Mouse (Mus musculus): ENCODE data around the gene M6pr. TPM values are rescaled to one million over a fixed set of nuclear protein-coding genes. Genes with fewer than 3 reads are reported as not detected.
A peak's percentile ranks its signal among the peaks of the same experiment; 100 is the strongest.

The M6pr gene
- polyA plus RNA-seq, 1 experiment from 2014 or later, result 59.9 TPM

GRCm38 (mm10) chr6:122302121-122302520, 6.4 kb upstream of the M6pr start:
- H3K4me2 ChIP-seq, result no peak overlapping the region
- H3K4me3 ChIP-seq, result no peak overlapping the region
- no peak for ATAC-seq (ENCODE audit: low read depth)
- WGBS, result 41% methylated on average over 1 of the region's 1 CpGs
- H3K27ac ChIP-seq (replicated peaks), result no peak overlapping the region
- peaks cover 4% of the 10 kb centered on the region; the same call in 1 of the 2 replicates for H3K4me1 ChIP-seq (replicated peaks)
- no peaks in the 10 kb centered on the region for H3K9me3 ChIP-seq
- no peak overlapping the region for H3K9ac ChIP-seq
- no peaks in the 10 kb centered on the region for H3K36me3 ChIP-seq
- H3K27me3 ChIP-seq, result no peaks in the 10 kb centered on the region

- Histone ChIP-seq H3K27me3 (no peaks in the 10 kb centered on the region), H3K4me2 (no peak overlapping the region), H3K9me3 (no peaks in the 10 kb centered on the region), H3K9ac (no peak overlapping the region), H3K4me1 (replicated peaks) (0 out of 2 replicates have a peak, but pooled peaks cover 3% of the 10 kb centered on the region), H3K4me3 (no peak overlapping the region), H3K36me3 (no peaks in the 10 kb centered on the region), H3K27ac (replicated peaks) (no peak overlapping the region)
- ATAC-seq (ENCODE audit: low read depth), result no peak
- 87% methylated on average over 4 of the region's 4 CpGs for WGBS
Measured at GRCm38 (mm10) chr6:122302661-122303060, 5.9 kb upstream of the M6pr start.

GRCm38 (mm10) chr6:122303526-122303925, 5.0 kb upstream of the M6pr start:
- Histone ChIP-seq H3K4me2 (no peak overlapping the region), H3K27me3 (no peaks in the 10 kb centered on the region), H3K9ac (no peak overlapping the region), H3K27ac (replicated peaks) (no peak overlapping the region), H3K4me1 (replicated peaks) (peaks cover 4% of the 10 kb centered on the region; the same call in 1 of the 2 replicates), H3K4me3 (no peak overlapping the region), H3K36me3 (no peaks in the 10 kb centered on the region), H3K9me3 (no peaks in the 10 kb centered on the region)
- 81% methylated on average over 9 of the region's 9 CpGs for WGBS
- ATAC-seq (ENCODE audit: low read depth), result no peak

- peaks cover 6% of the 10 kb centered on the region for H3K4me1 ChIP-seq (replicated peaks)
- H3K9me3 ChIP-seq, result no peaks in the 10 kb centered on the region
- no peak for ATAC-seq (ENCODE audit: low read depth)
- no peak overlapping the region for H3K27ac ChIP-seq (replicated peaks)
- no peak overlapping the region for H3K9ac ChIP-seq
- no peaks in the 10 kb centered on the region for H3K36me3 ChIP-seq
- WGBS, result 42% methylated on average over 6 of the region's 6 CpGs
- no peak overlapping the region for H3K4me2 ChIP-seq
- H3K27me3 ChIP-seq, result no peaks in the 10 kb centered on the region
- H3K4me3 ChIP-seq, result no peak overlapping the region
Measured at GRCm38 (mm10) chr6:122304355-122304754, 4.2 kb upstream of the M6pr start.

GRCm38 (mm10) chr6:122304790-122305555, 3.5 kb upstream of the M6pr start:
- no peak overlapping the region for H3K9ac ChIP-seq

GRCm38 (mm10) chr6:122306707-122307106, 1.8 kb upstream of the M6pr start:
- no peaks in the 10 kb centered on the region for H3K9me3 ChIP-seq
- H3K36me3 ChIP-seq, result peaks cover 2% of the 10 kb centered on the region; the same call in 1 of the 2 replicates
- H3K27ac ChIP-seq (replicated peaks), result no peak overlapping the region
- H3K9ac ChIP-seq, result no peak overlapping the region
- peaks cover 27% of the 10 kb centered on the region for H3K4me1 ChIP-seq (replicated peaks)
- H3K4me3 ChIP-seq, result no peak overlapping the region
- 86% methylated on average over 4 of the region's 4 CpGs for WGBS
- H3K27me3 ChIP-seq, result no peaks in the 10 kb centered on the region
- no peak for ATAC-seq (ENCODE audit: low read depth)
- no peak overlapping the region for H3K4me2 ChIP-seq

More at GRCm38 (mm10) chr6:122304790-122305555, 3.5 kb upstream of the M6pr start:
- H3K4me1 ChIP-seq (replicated peaks), result peaks cover 12% of the 10 kb centered on the region
- H3K4me2 ChIP-seq, result no peak overlapping the region
- H3K36me3 ChIP-seq, result no peaks in the 10 kb centered on the region
- WGBS, result 80% methylated on average over 12 of the region's 12 CpGs
- H3K4me3 ChIP-seq, result no peak overlapping the region
- H3K9me3 ChIP-seq, result no peaks in the 10 kb centered on the region
- H3K27me3 ChIP-seq, result no peaks in the 10 kb centered on the region
- ATAC-seq (ENCODE audit: low read depth), result no peak
- H3K27ac ChIP-seq (replicated peaks), result no peak overlapping the region

- H3K27ac ChIP-seq (replicated peaks), result no peak overlapping the region
- H3K9me3 ChIP-seq, result no peaks in the 10 kb centered on the region
- H3K9ac ChIP-seq, result no peak overlapping the region
- 61% methylated on average over 6 of the region's 6 CpGs for WGBS
- peak overlapping the region; percentile 75; the same call in 1 of the 2 replicates for H3K4me3 ChIP-seq
- H3K4me2 ChIP-seq, result peak overlapping the region; percentile 29
- peaks cover 27% of the 10 kb centered on the region for H3K4me1 ChIP-seq (replicated peaks)
- peaks cover 14% of the 10 kb centered on the region for H3K36me3 ChIP-seq
- H3K27me3 ChIP-seq, result no peaks in the 10 kb centered on the region
- peak; percentile 44 for ATAC-seq (ENCODE audit: low read depth)
Measured at GRCm38 (mm10) chr6:122308136-122308504, 400 bp upstream of the M6pr start.

- Histone ChIP-seq H3K27me3 (no peaks in the 10 kb centered on the region), H3K4me3 (peak overlapping the region; percentile 75), H3K27ac (replicated peaks) (peak overlapping the region; percentile 82; the same call in 1 of the 2 replicates), H3K4me2 (peak overlapping the region; percentile 85), H3K9ac (peak overlapping the region; percentile 89), H3K9me3 (no peaks in the 10 kb centered on the region), H3K36me3 (peaks cover 27% of the 10 kb centered on the region), H3K4me1 (replicated peaks) (peaks cover 27% of the 10 kb centered on the region)
- ATAC-seq (ENCODE audit: low read depth), result no peak
- WGBS, result 13% methylated on average over 11 of the region's 11 CpGs
Measured at GRCm38 (mm10) chr6:122309446-122309960, 983 bp downstream of the M6pr start.

- ATAC-seq (ENCODE audit: low read depth), result no peak
- peaks cover 36% of the 10 kb centered on the region for H3K36me3 ChIP-seq
- H3K9ac ChIP-seq, result peak overlapping the region; percentile 89
- 77% methylated on average over 5 of the region's 5 CpGs for WGBS
- peak overlapping the region; percentile 75; the same call in 1 of the 2 replicates for H3K4me3 ChIP-seq
- no peaks in the 10 kb centered on the region for H3K27me3 ChIP-seq
- no peak overlapping the region for H3K27ac ChIP-seq (replicated peaks)
- peak overlapping the region; percentile 85 for H3K4me2 ChIP-seq
- H3K9me3 ChIP-seq, result no peaks in the 10 kb centered on the region
- H3K4me1 ChIP-seq (replicated peaks), result peaks cover 27% of the 10 kb centered on the region
Measured at GRCm38 (mm10) chr6:122310187-122310820, 1.8 kb downstream of the M6pr start.

- Histone ChIP-seq H3K9ac (no peak overlapping the region), H3K4me2 (no peak overlapping the region), H3K36me3 (peaks cover 98% of the 10 kb centered on the region), H3K4me3 (no peak overlapping the region), H3K4me1 (replicated peaks) (no peaks in the 10 kb centered on the region), H3K27me3 (no peaks in the 10 kb centered on the region), H3K9me3 (no peaks in the 10 kb centered on the region), H3K27ac (replicated peaks) (no peak overlapping the region)
- no peak for ATAC-seq (ENCODE audit: low read depth)
- 89% methylated on average over 1 of the region's 1 CpGs for WGBS
Measured at GRCm38 (mm10) chr6:122318726-122319125, 10.2 kb downstream of the M6pr start.

GRCm38 (mm10) chr6:122325361-122325975, 16.9 kb downstream of the M6pr start:
- no peak for ATAC-seq (ENCODE audit: low read depth)
- H3K36me3 ChIP-seq, result peaks cover 82% of the 10 kb centered on the region
- no peak overlapping the region for H3K4me2 ChIP-seq
- no peaks in the 10 kb centered on the region for H3K27me3 ChIP-seq
- H3K4me1 ChIP-seq (replicated peaks), result no peaks in the 10 kb centered on the region
- H3K9ac ChIP-seq, result no peak overlapping the region
- H3K4me3 ChIP-seq, result no peak overlapping the region
- 91% methylated on average over 6 of the region's 6 CpGs for WGBS
- no peaks in the 10 kb centered on the region for H3K9me3 ChIP-seq
- H3K27ac ChIP-seq (replicated peaks), result no peak overlapping the region

GRCm38 (mm10) chr6:122333081-122333612, 24.6 kb downstream of the M6pr start:
- WGBS, result 91% methylated on average over 13 of the region's 13 CpGs
- H3K27ac ChIP-seq (replicated peaks), result no peak overlapping the region
- H3K27me3 ChIP-seq, result no peaks in the 10 kb centered on the region
- no peak overlapping the region for H3K4me2 ChIP-seq
- H3K4me3 ChIP-seq, result no peak overlapping the region
- H3K4me1 ChIP-seq (replicated peaks), result peaks cover 15% of the 10 kb centered on the region
- H3K9ac ChIP-seq, result no peak overlapping the region
- H3K9me3 ChIP-seq, result no peaks in the 10 kb centered on the region
- H3K36me3 ChIP-seq, result peaks cover 82% of the 10 kb centered on the region
- no peak for ATAC-seq (ENCODE audit: low read depth)

All from neural tube, embryonic 13.5 days (tissue).